Mouse (Mus musculus) liver, postnatal 0 days (tissue): Measurements from ENCODE around the gene Pom121l2.

Experiments
- CTCF ChIP-seq: sonication (generic); IDR thresholded peaks from 2 replicates; pipeline ENCODE4 v1.5.1; 2016; ENCODE audit warnings: antibody characterized with exemption, low read depth
- EP300 ChIP-seq: IDR thresholded peaks from 2 replicates; pipeline ENCODE4 v1.6.1; 2016; ENCODE audit warnings: antibody characterized with exemption, low read depth, mild to moderate bottlenecking

GRCm38 (mm10) chr13:22008707-22009106 is 27.7 kb downstream of the Pom121l2 start:
- no peak for TF ChIP-seq CTCF
- no peak for TF ChIP-seq EP300
